Mouse (Mus musculus): ENCODE measurements around the gene Nr4a2.

The Nr4a2 gene

DNA sequence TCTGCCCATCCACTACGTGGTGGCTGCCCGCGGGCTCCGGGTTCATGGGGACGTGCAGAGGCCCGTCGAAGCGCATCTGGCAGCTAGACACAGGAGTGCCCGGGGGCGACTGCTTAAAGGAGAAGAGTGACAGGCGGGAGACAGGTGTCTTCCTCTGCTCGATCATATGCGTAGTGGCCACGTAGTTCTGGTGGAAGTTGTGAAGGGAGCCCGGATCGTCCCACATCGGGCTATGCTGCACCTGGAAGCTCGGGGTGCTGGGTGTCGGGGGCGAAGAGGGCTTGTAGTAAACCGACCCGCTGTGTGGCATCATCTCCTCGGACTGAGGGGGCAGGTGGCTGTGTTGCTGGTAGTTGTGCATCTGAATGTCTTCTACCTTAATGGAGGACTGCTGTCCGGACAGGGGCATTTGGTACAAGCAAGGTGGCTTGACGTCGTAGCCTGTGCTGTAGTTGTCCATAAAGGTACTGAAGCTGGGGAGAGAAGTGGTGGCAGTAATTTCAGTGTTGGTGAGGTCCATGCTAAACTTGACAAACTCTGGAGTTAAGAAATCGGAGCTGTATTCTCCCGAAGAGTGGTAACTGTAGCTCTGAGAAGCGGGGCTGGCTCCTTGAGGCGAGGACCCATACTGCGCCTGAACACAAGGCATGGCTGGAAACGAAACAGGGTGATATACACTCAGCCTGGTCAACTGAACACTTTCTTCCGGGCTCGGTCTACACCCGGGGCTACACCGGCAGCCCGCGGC, 11.8 kb downstream of the Nr4a2 start:
- DNase-seq, result peak in 1 of 2 experiments; percentile 18

DNA sequence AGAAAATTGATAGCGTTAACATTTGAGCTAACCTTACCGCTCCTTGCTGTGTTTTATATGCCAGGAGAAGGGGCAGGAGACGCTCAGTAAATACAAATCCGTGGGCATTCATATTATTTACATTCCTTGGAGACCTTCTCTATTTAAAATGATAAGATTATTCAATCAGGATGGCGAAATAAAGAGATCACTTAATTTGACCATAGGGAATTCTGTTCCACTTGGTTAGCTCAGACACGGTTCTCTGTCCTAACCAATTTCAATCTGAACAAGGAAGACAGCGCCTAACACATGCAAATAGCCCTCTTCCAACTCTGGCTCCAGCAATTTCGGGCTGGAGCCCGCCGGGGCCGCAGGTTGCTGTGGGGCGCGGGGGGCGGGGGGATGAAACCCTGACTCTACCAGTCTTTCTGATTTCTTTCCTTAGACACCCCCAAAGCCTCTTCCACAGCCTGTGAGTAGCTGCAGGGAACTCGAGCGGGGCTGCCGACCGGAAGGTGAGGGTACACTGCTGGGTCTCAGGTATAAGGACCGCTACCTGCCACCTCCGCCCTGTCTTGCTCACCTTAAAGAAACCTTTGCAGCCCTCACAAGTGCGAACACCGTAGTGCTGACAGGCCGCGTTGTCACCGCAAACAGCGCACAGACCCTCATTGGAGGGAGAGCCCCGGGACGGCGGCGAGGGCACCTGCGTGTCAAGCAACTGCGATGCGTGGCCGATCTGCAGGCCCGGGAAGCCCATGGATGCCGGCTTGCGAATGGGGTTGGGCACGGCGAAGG, 12.6 kb downstream of the Nr4a2 start:
- no peak for DNase-seq

DNA sequence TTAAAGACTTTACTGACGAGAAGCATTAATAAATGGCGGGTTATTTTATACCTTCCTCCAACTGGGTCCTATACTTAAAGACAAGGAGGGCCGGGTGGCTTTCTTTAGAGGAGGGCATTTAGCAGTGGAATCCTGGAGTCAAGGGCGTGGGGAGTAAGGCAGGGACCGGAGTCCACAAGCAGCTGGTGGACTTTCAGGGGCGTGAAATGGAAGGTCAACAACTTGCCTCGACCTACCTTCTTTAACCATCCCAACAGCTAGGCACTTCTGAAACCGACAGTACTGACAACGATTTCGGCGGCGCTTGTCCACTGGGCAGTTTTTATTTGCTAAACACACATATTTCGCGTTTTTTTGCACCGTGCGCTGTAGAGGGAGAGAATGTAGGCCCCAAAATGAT, 13.4 kb downstream of the Nr4a2 start:
- no peak for DNase-seq

DNA sequence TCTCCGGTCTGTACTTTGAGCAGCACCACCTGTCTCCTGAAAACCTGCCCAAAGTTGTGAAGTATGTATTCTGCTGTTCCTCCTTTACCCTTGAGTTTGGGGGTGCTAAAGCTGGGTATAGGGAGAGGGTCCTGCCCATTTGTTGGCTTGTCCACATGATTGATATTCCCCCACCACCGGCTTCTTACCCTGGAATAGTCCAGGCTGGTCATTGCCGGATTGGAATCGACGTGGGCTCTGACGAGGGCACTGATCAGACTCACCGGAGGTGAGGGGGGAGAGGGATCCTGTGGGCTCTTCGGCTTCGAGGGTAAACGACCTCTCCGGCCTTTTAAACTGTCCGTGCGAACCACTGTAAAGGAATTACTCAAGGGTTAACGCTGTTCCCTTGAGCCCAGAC, 13.9 kb downstream of the Nr4a2 start:
- DNase-seq, result no peak

DNA sequence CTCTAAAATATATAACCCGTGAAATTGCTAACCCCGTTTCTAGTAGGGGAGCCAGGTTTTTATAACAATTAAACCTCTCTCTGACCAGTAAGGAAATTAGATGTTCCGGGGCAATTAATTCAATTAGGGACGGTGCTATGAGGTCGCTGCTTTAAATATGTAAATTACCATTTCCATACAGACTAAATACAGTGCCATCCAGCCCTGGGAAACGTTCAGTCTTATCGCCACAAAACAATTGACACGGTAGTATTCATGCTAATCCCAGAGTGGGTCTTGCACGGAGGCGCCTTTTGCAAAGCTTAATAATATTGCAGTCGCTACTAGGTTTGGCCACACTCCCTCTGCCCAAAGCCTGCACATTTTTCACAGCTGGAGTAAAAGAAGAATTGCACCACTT, 14.5 kb downstream of the Nr4a2 start:
- DNase-seq, result no peak

DNA sequence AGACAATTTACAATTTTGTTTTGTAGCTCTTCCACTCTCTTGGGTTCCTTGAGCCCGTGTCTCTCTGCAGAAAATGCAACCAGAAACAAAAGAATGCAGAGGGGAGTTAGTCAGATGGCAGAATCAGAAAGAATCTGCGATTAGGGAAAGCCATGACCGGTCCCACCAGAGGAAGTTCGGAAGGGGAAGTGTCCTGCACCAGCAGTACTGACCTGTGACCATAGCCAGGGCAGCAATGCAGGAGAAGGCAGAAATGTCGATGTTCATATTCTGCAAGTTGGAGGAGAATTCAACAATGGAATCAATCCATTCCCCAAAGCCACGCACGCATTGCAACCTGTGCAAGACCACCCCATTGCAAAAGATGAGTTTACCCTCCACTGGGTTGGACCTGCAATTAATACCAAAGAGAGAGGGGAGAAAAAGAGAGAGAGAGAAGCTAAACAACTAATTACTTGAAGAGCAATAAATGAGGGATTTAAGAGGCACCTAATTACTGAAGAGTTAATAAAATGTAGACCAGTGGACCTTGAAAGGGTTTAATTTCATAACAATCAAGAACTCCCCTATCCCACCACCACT, 15.4 kb downstream of the Nr4a2 start:
- no peak for DNase-seq

DNA sequence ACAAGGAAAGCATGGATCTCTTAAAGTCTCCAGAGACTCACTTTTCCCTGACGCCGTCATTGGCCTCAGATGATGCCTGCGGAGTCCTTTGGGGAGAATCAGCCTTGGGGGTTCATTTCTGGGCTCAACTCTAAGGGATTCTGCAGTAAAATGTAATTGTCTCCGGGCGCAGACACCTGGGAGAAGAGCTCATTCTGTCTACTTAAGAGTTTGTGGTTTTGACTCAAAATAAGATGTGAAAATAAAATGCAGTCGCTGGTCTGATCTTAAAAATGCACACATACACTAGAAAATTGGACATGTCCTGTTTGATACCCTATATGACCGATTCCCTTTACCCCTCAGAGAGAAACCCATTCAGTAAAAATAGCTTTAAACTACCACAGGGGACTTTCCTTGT, 18.4 kb downstream of the Nr4a2 start:
- no peak for DNase-seq

DNA sequence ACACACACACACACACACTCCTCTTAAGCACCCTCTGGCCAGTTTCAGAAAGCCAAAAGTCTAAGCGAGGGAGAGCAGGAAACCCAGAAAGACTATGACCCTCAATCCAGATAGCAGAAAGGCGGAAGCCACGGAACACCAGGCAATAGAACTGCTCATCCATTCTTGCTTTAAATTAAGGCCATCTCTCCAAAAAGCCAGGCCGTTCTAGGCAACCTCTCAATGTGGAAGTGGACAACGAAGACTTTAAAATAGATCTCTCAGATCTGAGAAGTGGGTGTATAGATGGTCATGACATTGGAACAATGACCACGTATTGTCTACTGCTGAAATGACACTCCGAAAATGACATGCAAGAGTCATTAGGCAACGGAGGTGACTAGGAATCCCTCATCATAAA, 19.1 kb downstream of the Nr4a2 start:
- DNase-seq, result no peak

DNA sequence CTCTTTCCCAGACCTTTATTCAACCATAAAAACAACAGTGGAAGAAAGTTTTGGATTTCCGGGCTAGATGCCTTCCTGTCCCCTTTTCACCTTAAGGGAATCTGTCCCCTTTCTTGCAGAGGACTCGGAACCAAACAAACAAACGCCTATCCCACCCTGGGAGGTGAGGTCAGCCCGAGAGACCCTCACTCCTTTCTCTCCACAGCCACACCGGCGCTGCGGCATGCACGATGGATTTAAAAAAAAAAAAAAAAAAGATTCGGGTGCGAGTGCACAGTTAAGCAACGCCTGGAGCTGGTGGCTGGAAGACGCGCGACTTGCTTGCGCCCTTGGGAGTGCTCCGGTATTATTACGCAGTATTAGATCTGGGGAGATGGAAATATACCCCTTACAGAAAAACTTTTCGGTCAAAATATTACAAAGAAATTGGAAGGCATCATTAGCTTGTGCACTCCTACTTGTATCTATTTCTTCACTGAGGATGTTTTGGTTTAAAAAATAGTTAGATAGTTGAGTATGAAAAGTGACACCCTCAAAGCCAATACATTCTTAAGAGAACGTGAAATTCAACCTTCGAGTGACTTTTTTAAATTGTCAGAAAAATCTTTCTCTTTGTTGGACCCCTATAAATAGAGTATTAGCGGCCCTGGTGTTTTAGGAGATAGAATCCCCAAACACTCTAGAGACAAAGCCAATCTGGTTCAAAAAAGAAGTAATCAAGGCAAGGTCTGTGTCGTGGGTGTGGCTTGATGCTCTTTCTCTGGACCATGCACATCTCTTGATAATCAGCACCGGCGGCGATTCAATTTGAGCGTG, 19.8 kb downstream of the Nr4a2 start:
- no peak for DNase-seq

DNA sequence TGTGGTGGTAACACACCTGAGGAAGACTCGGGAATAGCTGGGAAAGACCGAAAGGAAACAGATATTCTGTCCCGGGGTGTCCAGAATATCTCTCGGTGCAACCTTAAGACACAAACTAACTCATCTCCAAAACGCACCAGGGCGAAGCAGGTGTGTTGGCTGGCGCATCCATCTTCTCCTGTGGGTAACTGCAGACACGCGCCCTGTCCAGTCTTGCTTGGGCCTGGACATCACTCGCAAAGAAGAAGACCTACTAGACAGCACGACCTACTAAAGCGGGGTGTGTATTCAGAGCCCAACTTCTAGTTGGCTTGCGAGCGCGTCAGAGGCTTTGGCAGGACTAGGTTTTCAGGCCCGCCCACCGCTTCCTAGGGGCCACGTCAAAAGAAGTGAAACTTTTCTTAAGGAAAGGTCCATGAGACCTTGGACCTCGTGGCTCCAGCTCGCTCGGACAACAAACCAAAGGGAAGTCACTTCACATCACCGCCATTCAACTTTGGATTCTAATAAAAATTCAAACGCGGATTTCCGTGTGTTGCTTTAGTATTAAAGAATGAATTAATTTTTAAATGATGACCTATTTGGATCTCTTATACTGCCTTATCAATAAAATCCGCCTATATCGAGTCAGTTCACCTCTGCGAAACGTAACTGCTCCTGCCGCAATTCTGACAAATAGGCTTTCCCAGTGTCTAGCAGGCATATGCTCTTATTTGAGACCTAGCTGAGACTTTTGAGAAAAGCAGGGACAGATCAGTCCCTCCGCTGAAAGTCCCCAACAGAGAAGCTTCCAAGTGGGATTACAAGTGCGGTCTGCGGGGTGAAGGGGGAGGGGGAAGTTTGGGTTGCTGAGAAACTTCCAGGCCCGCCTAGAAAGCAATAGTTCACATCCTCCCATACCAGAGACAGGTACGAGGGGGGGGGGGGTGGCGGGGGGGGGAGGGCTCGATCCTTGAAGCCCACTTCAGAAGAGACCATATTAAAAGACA, 20.7 kb downstream of the Nr4a2 start:
- DNase-seq, result no peak

DNA sequence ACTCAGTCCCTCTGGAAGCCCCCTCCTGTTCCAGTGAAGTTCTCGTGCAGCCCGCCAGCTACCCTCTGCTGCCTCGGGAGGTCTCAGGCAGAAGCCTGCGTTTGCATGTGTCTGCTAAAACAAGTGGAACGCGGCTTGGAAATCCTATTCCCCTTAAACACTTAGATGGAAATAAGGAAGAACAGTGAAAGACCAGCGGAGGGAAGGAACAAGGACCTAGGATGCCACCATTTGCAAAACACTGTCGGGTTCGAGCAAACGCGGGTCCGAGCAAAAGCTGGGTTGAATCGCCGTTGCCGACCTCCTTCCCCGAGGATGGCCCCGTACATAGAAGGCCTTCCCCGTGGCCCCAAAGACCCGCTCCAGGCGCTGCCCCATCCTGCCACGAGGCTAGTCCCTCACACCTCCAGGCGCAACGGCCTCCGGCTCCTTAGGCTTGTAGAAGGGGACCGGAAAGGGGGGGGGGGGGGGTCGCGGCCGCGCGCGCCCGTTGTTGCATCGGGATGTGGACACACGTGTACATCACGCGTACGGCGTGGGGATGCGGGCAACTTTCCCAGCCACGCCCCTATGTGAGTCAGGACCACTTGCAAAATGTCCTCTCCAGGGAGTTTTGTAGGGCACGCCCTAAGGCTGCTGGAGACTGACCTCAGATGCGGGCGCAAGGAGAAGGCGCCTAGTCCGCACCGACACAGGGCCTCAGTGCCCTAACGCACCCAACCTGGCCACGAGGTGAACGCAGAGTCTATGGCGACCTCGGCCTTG, 21.5 kb downstream of the Nr4a2 start:
- DNase-seq, result peak; percentile 42 to 50

DNA sequence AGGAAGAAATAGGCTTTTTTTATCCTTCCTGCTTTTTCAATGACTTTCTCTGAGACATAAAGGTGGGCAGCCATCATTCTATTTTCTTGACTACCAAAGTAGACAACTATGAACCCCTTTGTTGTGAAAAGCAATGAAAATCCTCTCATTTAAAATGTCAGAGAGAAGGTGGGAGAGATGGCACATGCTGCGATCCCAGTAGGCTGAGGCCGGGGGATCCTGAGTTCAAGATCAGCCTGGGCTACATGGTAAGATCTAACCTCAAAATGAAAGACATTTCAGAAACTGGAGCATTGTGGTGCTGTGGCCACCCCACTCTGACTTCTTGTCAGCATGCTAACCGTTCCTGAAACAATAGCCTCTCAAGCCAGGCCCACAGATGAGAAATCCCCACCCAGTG, 23.6 kb downstream of the Nr4a2 start:
- DNase-seq, result no peak

DNA sequence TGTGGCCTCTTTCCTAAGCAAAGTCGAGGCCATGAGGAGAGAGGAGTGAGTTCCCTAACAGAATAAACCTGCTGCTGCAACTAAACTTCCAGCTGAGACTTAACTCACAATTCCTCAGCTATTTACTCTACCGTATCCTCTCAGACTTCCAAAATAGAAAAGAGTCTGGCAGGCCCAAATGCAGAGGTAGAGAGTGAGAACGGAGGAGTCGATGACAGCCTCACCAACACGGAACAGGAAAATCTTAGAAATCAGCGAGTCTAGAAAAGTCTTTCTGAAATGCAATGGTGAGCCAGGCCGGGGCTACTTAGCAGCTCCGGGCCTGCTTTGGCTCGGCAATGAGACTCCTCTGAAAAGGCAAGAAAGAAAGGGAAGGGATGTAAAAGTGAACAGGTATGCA, 51.4 kb downstream of the Nr4a2 start:
- DNase-seq, result no peak

DNA sequence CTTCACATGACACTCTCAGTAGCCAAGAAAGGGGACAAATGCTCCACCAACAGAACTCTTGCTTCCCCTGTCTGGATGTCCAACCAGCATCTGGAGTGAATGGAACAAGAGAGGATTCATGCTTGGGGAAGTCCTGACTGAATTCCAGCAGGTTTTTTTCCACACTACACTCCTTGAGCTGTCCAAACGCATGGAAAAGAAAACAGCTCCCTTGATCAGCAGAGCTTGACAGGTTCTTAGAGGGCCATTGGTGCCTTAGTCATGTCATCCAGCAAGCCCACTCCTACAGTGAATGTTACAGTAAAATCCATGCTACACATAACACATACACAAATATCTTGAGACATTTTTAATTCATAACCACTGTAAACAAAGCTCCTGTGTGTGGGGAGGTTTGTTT, 60.3 kb downstream of the Nr4a2 start:
- no peak for DNase-seq

Data from cerebellum, postnatal 10 days (tissue).